Mouse (Mus musculus): Measurements from ENCODE around the gene Ctsd.

DNA sequence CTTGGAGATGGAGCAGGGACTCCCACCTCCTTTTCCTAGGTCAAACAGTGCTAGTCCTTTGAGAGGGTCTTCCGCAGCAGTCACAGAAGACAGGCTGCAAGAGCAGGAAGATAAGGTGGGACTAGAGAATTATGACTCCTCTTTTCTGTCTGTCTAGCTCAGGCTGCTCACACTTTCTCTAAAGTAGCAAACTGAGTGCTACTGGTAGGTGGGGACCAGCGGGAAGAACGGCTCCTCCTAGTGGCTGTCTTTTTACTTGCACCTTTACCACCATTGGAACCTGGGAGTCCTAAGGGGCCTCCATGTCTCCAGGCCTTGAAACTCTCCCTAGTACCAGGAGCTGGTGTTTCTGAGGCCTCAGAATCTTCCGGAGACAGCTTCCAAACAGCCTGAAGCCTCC, 47.7 kb upstream of the Ctsd start:
- TF ChIP-seq CTCF (conservative IDR thresholded peaks at IDR 0.05 in 1 of 2, IDR thresholded peaks at IDR 0.05 in 1 of 2; ENCODE audit: low read depth in 2 of 2, low read length in 2 of 2), result peak; percentile 91 to 92
- no peak for TF ChIP-seq CHD2 (IDR thresholded peaks at IDR 0.05; ENCODE audit: low read length)
- no peak for TF ChIP-seq ZMIZ1 (IDR thresholded peaks at IDR 0.05; ENCODE audit: low read depth, low read length)
- TF ChIP-seq KAT2A (IDR thresholded peaks at IDR 0.05; ENCODE audit: insufficient replicate concordance, low read length), result no peak
- no peak for TF ChIP-seq E2F4 (IDR thresholded peaks at IDR 0.05; ENCODE audit: insufficient replicate concordance, low read depth, low read length)
- no peak for TF ChIP-seq UBTF (IDR thresholded peaks at IDR 0.05; ENCODE audit: low read depth, low read length)
- peak; percentile 96 for TF ChIP-seq SMC3 (IDR thresholded peaks at IDR 0.05; ENCODE audit: low read depth, low read length)
- no peak for TF ChIP-seq POLR2A (IDR thresholded peaks at IDR 0.05; ENCODE audit: low read depth, low read length)
- no peak for TF ChIP-seq ETS1 (conservative IDR thresholded peaks at IDR 0.05; ENCODE audit: low read depth, low read length)
- TF ChIP-seq HCFC1 (IDR thresholded peaks at IDR 0.05; ENCODE audit: low read depth, low read length), result no peak
- no peak for TF ChIP-seq USF1 (IDR thresholded peaks at IDR 0.05; ENCODE audit: low read depth, low read length)

Data from CH12.LX (cell line).